Mouse (Mus musculus): ENCODE data around the gene Tns1.

- TF ChIP-seq CTCF (IDR thresholded peaks at IDR 0.05; ENCODE audit: low read depth, low read length) (no peak), POLR2A (IDR thresholded peaks at IDR 0.05; ENCODE audit: borderline replicate concordance, low read depth, low read length) (no peak)
Observed at GRCm38 (mm10) chr1:73880731-73881130, 243.5 kb downstream of the Tns1 start.

Measured in bone marrow macrophage, adult 2 months (primary cell).